Mouse (Mus musculus) liver, embryonic 14.5 days (tissue): Measurements from ENCODE around the gene Hsd17b12. TPM values are rescaled to one million over a fixed set of nuclear protein-coding genes. Genes with fewer than 3 reads are reported as not detected.

ENCODE experiments used
- ATAC-seq: fragments of 200-750 bp; cut with Nextera tagmentation; 2 replicates; pipeline ENCODE4 v1.8.0; 2017; ENCODE audit warnings: moderate number of reproducible peaks, mild to moderate bottlenecking, moderate library complexity; ENCODE audit not compliant: insufficient read depth
- DNase-seq, 3 experiments: peaks; one replicate each; pipeline ENCODE4 v3.0.0-alpha.2; 2012 to 2013; ENCODE audit warnings: low read depth in 3 of 3, low spot score in 3 of 3
- H3K27ac ChIP-seq: fragments of 300-500 bp; sonication (generic); 2 replicates; pipeline ENCODE4 v1.5.1; 2014; ENCODE audit warnings: moderate library complexity, mild to moderate bottlenecking, control low read depth, inconsistent platforms
- H3K27me3 ChIP-seq: fragments of 300-500 bp; sonication (generic); 2 replicates; pipeline ENCODE4 v1.6.1; 2014; ENCODE audit warnings: mild to moderate bottlenecking, low read length, moderate library complexity; ENCODE audit not compliant: control insufficient read depth, insufficient read depth
- H3K36me3 ChIP-seq: fragments of 300-500 bp; sonication (generic); replicated peaks from 2 replicates; pipeline ENCODE4 v1.6.1; 2014; ENCODE audit warnings: low read depth; ENCODE audit not compliant: control insufficient read depth, insufficient read depth
- H3K4me1 ChIP-seq, 2 experiments: fragments of 200-500 bp in 1 of 2; fragments of 300-500 bp in 1 of 2; sonication (generic) in 1 of 2; replicated peaks; 2 replicates each; pipeline ENCODE4 v1.6.1; 2012 to 2014; ENCODE audit warnings: antibody characterized with exemption in 1 of 2, inconsistent platforms in 1 of 2, low read length in 1 of 2; ENCODE audit not compliant: control insufficient read depth in 2 of 2, insufficient read depth in 2 of 2
- H3K4me2 ChIP-seq: fragments of 300-500 bp; sonication (generic); 2 replicates; pipeline ENCODE4 v1.6.1; 2014; ENCODE audit warnings: low read depth, mild to moderate bottlenecking, control low read depth, moderate library complexity
- H3K4me3 ChIP-seq, 2 experiments: fragments of 200-500 bp in 1 of 2; fragments of 300-500 bp in 1 of 2; sonication (generic) in 1 of 2; 2 replicates each; pipeline ENCODE4 v1.5.1; 2012 to 2014; ENCODE audit warnings: low read depth in 2 of 2, low read length in 2 of 2, mild to moderate bottlenecking in 2 of 2, control low read depth in 1 of 2, inconsistent platforms in 1 of 2, moderate library complexity in 1 of 2; ENCODE audit not compliant: insufficient read depth in 1 of 2
- H3K9ac ChIP-seq: fragments of 300-500 bp; sonication (generic); replicated peaks from 2 replicates; pipeline ENCODE4 v1.6.1; 2014; ENCODE audit warnings: mild to moderate bottlenecking, control low read depth, moderate library complexity
- H3K9me3 ChIP-seq: fragments of 300-500 bp; sonication (generic); 2 replicates; pipeline ENCODE4 v1.6.1; 2016; ENCODE audit warnings: low read length, mixed read lengths; ENCODE audit not compliant: control insufficient read depth
- CTCF ChIP-seq: IDR thresholded peaks from 2 replicates; pipeline ENCODE4 v1.5.1; 2016; ENCODE audit warnings: antibody characterized with exemption, low read depth, control low read depth
- EP300 ChIP-seq: IDR thresholded peaks from 2 replicates; pipeline ENCODE4 v1.6.1; 2016; ENCODE audit warnings: antibody characterized with exemption, low read depth
- WGBS: fragments of 180-500 bp; shearing (Covaris S2); extraction: QIAGEN DNeasy Blood & Tissue Kit; methylation state at CpG from one replicate; pipeline ENCODE4 v1.1.7; 2014; ENCODE audit not compliant: insufficient replicate concordance; 5-methylcytosine and 5-hydroxymethylcytosine counted together
- polyA plus RNA-seq, 2 experiments: library from polyadenylated mRNA; depleted of rRNA in 1 of 2; stranded (reverse) in 1 of 2; unstranded in 1 of 2; fragments of >200 nt; fragmentation: Nextera tagmentation in 1 of 2; extraction: Ambion mirVana in 1 of 2; gene quantifications; 2 replicates each; pipeline versions ENCODE4 v1.2.1 to v1.2.3; 2012 to 2014

Gene Hsd17b12
- polyA plus RNA-seq, 2 experiments, result 31.7 to 61.9 TPM

DNA sequence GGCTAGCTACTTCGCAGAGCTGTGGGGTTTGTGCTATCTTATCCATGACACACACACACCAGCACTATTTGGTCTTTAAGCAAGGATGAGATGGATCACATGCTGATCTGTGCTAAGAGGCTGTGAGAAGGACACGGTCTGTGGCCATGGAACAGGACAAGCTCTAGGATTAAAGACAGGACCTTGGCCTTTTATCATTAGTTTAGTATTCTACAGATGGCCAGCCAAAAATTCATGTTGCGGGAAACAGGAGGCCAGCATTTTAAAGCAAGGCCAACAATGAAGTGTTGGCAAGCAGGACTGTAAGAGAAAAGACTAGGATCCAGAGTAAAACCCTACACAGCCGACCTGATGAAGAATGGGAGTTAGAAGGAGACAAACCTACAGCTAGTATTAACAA is 95.0 kb downstream of the Hsd17b12 start:
- H3K9ac ChIP-seq, result no peak overlapping the region
- TF ChIP-seq EP300, result no peak
- no peak for TF ChIP-seq CTCF
- ATAC-seq, result no peak
- H3K4me1 ChIP-seq, result no peaks in the 10 kb centered on the region
- no peaks in the 10 kb centered on the region; the same call in 1 of the 2 replicates for H3K36me3 ChIP-seq
- H3K4me2 ChIP-seq, result no peak overlapping the region
- no peak for DNase-seq
- H3K27me3 ChIP-seq, result no peaks in the 10 kb centered on the region
- 69% methylated on average over 4 of the region's 4 CpGs for WGBS
- H3K27ac ChIP-seq, result no peak overlapping the region
- no peaks in the 10 kb centered on the region for H3K9me3 ChIP-seq
- H3K4me3 ChIP-seq, result no peak overlapping the region

DNA sequence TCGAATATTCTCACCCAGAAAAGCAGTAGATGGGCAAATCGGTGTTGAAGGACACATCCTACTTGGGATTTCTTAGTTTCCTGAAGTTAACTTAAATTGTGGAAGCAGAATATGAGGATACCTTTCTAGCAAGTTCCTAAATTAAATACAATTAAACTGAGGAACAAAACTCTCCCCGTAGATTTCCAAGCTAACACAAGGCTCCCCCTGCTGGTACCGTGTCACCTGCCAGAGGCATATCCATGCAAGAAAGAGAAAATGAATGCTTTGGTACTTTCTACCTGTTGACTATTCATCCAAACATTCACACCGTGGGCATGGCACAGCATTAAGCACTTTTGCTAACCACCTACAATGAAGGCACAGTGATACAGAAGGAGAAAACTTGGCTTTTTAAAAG is 98.3 kb downstream of the Hsd17b12 start:
- ATAC-seq, result no peak
- whole genome bisulfite sequencing, result 67% methylated on average over 5 of the region's 5 CpGs
- Histone ChIP-seq H3K36me3 (no peaks in the 10 kb centered on the region), H3K27ac (no peak overlapping the region), H3K9ac (no peak overlapping the region), H3K4me1 (no peaks in the 10 kb centered on the region), H3K4me3 (no peak overlapping the region), H3K9me3 (no peaks in the 10 kb centered on the region), H3K27me3 (no peaks in the 10 kb centered on the region), H3K4me2 (no peak overlapping the region)
- TF ChIP-seq CTCF (peak; percentile 30; the same call in 1 of the 2 replicates), EP300 (no peak)
- no peak for DNase-seq

DNA sequence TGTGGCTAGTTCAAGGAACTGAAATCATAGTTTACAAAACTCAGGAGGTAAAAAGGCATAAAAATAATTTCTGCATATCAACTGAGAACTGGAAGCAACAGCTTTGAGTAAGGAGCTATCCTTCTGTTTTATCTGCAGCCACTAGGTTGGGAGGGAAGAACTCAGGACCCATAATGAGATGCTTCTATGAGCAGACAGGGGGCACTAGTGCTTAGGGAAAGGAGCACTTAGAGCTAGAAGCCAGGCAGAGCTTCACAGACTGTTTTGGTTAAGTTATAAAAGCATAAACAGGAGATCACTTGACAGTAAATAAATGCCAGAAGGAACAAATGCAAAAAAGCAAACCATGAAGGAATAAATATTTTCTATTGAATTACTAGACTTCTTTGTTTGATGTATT is 103.0 kb downstream of the Hsd17b12 start:
- Histone ChIP-seq H3K4me1 (no peaks in the 10 kb centered on the region), H3K36me3 (no peaks in the 10 kb centered on the region), H3K27ac (no peak overlapping the region), H3K4me3 (no peak overlapping the region), H3K4me2 (no peak overlapping the region), H3K27me3 (no peaks in the 10 kb centered on the region), H3K9ac (no peak overlapping the region), H3K9me3 (no peaks in the 10 kb centered on the region)
- ATAC-seq (no peak), DNase-seq (no peak)
- TF ChIP-seq EP300 (no peak), CTCF (peak; percentile 60)

DNA sequence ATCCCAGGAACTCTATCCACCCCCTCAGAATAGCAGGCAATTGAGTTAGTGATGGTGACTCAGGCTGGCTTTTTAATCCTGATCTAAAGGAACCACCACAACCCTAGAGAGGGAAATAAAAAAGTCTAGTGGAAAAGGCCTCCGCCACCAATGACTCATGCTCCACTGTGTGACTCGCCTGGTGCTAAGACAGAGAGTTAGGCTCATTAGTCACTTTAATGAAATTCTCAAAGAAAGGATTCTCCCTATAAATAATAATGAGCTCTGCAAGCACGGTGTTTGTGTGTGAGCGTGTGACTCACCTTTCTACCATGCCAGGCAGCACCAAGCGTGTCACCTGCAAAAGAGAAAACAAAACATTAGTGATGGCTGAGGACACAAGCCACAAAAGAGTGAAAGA is 105.8 kb downstream of the Hsd17b12 start:
- DNase-seq, result no peak
- Histone ChIP-seq H3K9ac (no peak overlapping the region), H3K9me3 (no peaks in the 10 kb centered on the region), H3K4me1 (no peaks in the 10 kb centered on the region), H3K4me3 (no peak overlapping the region), H3K36me3 (no peaks in the 10 kb centered on the region), H3K27ac (no peak overlapping the region), H3K27me3 (no peaks in the 10 kb centered on the region), H3K4me2 (no peak overlapping the region)
- ATAC-seq, result no peak
- 75% methylated on average over 5 of the region's 5 CpGs for WGBS
- no peak for TF ChIP-seq EP300
- TF ChIP-seq CTCF, result no peak

DNA sequence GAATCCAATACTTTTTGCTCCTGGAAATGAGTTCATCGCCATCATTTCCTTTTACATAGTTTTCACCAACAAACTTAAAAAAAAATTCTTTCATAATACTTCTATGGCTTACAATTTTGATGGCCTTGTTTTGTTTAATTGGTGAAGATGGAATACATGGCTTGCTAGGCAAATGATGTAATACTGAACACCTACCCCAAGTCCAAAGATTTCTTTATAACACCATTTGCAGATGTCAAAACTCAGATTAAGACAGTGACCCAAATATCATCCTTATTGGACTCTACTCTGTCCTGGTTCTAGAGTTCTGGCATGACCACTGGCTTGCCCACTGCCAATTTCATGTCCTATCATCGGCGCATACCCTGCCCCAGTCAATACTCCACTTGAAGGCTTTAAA is 106.9 kb downstream of the Hsd17b12 start:
- no peak overlapping the region for H3K9ac ChIP-seq
- no peaks in the 10 kb centered on the region for H3K4me1 ChIP-seq
- no peak for TF ChIP-seq EP300
- TF ChIP-seq CTCF, result no peak
- no peak overlapping the region for H3K4me3 ChIP-seq
- H3K9me3 ChIP-seq, result no peaks in the 10 kb centered on the region
- 84% methylated on average over 3 of the region's 3 CpGs for WGBS
- H3K27me3 ChIP-seq, result no peaks in the 10 kb centered on the region
- H3K36me3 ChIP-seq, result no peaks in the 10 kb centered on the region
- H3K27ac ChIP-seq, result no peak overlapping the region
- DNase-seq (no peak), ATAC-seq (no peak)
- H3K4me2 ChIP-seq, result no peak overlapping the region
